Mouse (Mus musculus) kidney, adult 2 months (tissue): ENCODE measurements at regions not wholly inside any gene's neighbourhood (a gene's known extent, or its start where the extent isn't known, plus 50 kb on each side); places are given as distances from the start of the nearest gene placed in this dataset.

ENCODE experiments used
- DNase-seq: peaks from one replicate; pipeline ENCODE4 v3.0.0; 2021
- H3K27ac ChIP-seq: fragments of 200-500 bp; 2 replicates; pipeline ENCODE4 v1.5.1; 2012; ENCODE audit warnings: low read depth, low read length, control low read depth, inconsistent platforms; ENCODE audit not compliant: insufficient read depth
- H3K27me3 ChIP-seq: fragments of 200-500 bp; replicated peaks from 2 replicates; pipeline ENCODE4 v1.6.1; 2012; ENCODE audit warnings: mild to moderate bottlenecking, moderate library complexity, low read length, inconsistent platforms; ENCODE audit not compliant: control insufficient read depth, insufficient read depth
- H3K36me3 ChIP-seq: fragments of 200-500 bp; 2 replicates; pipeline ENCODE4 v1.6.1; 2012; ENCODE audit warnings: mild to moderate bottlenecking, moderate library complexity, low read length, inconsistent platforms; ENCODE audit not compliant: control insufficient read depth, insufficient read depth
- H3K4me1 ChIP-seq: fragments of 200-500 bp; 2 replicates; pipeline ENCODE4 v1.6.1; 2011; ENCODE audit warnings: low read length; ENCODE audit not compliant: control insufficient read depth, insufficient read depth
- H3K4me3 ChIP-seq: fragments of 200-500 bp; 2 replicates; pipeline ENCODE4 v1.5.1; 2011; ENCODE audit warnings: mild to moderate bottlenecking, low read depth, low read length, control low read depth; ENCODE audit not compliant: insufficient read depth
- CTCF ChIP-seq: fragments of 200-500 bp; conservative IDR thresholded peaks from 2 replicates; pipeline ENCODE4 v1.5.1; 2011; ENCODE audit warnings: low read depth, mild to moderate bottlenecking, control low read depth, low read length, moderate library complexity, mixed read lengths; ENCODE audit not compliant: insufficient read depth, insufficient read length
- POLR2A ChIP-seq: fragments of 200-500 bp; IDR thresholded peaks from one replicate; pipeline ENCODE4 v1.6.1; 2011; ENCODE audit warnings: low read depth, low read length, control low read depth
- WGBS: fragments of 180-500 bp; shearing (Covaris S2); methylation state at CpG from one replicate; pipeline ENCODE4 v1.1.7; 2018; 5-methylcytosine and 5-hydroxymethylcytosine counted together

DNA sequence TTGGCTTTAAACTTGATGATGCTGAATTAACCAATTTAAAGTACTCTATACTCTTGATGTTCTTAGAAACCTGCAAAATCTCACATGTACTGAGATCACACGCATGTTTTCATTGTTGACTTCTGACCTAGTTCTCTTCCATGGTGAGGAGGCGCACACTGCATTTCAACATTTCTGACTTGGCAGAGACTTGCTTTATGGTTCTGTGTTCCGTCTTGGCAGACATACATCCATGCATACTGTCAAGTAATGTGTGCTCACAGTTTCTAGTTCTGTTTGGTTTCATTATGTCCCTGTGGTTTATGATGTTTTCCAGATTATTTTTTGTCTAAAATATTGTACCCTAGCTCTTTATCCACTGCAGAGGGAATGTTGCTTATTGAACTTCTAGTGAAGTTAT, 198.5 kb downstream of the Gm11077 start:
- no peaks in the 10 kb centered on the region for H3K27me3 ChIP-seq
- H3K36me3 ChIP-seq = no peaks in the 10 kb centered on the region
- no peak for DNase-seq
- H3K4me3 ChIP-seq = no peak overlapping the region
- no peaks in the 10 kb centered on the region for H3K4me1 ChIP-seq
- H3K27ac ChIP-seq = no peak overlapping the region
- TF ChIP-seq CTCF (no peak), POLR2A (no peak)
- 93% methylated on average over 3 of the region's 3 CpGs for WGBS

DNA sequence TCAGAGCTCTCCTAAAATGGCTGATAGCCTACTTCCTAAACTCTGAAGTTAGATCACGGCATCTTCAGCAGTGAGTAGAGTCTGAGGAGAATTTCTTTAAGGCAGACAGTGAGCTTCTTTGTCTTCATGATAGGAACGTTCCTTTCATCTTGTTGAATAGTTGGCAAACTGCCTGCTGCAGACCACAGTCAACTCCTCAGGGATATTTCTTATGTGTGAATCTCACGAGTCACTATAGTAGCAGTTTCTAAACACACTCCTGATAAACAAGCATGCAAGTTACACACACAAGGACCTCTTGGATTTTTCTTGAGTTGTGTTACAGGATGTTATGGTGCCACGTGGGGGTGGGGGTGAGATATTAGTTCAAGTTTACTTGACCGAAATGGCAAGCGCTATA, 205.2 kb downstream of the Gm11077 start:
- Histone ChIP-seq H3K27me3 (no peaks in the 10 kb centered on the region), H3K27ac (no peak overlapping the region)
- WGBS = 79% methylated on average over 6 of the region's 6 CpGs

DNA sequence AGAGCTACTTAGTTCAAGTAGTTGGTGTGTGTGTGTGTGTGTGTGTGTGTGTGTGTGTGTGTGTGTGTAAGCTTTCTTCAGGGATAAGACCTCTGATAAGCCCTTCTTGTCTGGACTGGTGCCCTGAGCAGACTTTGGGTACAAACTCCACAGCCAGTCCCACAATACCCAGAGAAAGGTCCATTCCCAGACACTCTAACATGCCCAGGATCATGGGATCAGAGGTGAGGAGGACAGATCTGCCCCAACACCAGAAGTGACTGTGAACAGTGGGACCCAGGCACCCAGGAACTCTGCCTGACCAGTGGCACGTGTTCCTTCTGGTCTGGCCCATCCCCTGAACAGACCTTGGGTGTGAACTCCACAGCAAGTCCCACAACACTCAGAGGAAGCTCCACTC, 208.9 kb downstream of the Gm11077 start:
- Histone ChIP-seq H3K36me3 (no peaks in the 10 kb centered on the region), H3K4me3 (no peak overlapping the region), H3K4me1 (no peaks in the 10 kb centered on the region), H3K27ac (no peak overlapping the region), H3K27me3 (no peaks in the 10 kb centered on the region)
- no peak for DNase-seq
- WGBS = 83% methylated on average over 1 of the region's 1 CpGs
- no peak for TF ChIP-seq CTCF
- no peak for TF ChIP-seq POLR2A

More for the DNA sequence above, 205.2 kb downstream of the Gm11077 start:
- H3K4me3 ChIP-seq = no peak overlapping the region
- TF ChIP-seq POLR2A (no peak), CTCF (no peak)
- H3K4me1 ChIP-seq = no peaks in the 10 kb centered on the region
- no peaks in the 10 kb centered on the region for H3K36me3 ChIP-seq
- DNase-seq = no peak

DNA sequence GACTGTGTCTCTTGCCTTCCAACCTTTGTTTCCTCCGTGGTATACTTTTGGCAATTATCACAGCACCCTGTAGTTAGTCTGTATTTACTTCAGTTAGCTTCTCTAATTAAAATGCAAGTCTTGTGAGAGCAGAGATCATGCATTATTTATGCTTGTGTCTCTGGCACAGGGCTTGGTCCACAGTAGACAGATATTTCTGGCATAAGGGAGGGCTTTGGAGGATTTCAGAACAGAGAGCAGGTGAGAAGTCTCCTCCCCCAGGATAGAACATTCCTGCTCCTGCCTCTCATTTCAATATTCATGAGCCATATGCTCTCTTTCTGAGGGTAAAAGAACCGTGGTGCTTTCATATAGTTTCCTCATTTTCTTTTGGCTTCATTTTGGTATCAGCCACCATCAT, 217.6 kb downstream of the Gm11077 start:
- TF ChIP-seq CTCF (no peak), POLR2A (no peak)
- no peaks in the 10 kb centered on the region for H3K36me3 ChIP-seq
- no peak overlapping the region for H3K27ac ChIP-seq
- H3K4me3 ChIP-seq = no peak overlapping the region
- peak; percentile 8 for DNase-seq
- WGBS = 54% methylated on average over 2 of the region's 2 CpGs
- H3K4me1 ChIP-seq = no peaks in the 10 kb centered on the region
- H3K27me3 ChIP-seq = no peaks in the 10 kb centered on the region

DNA sequence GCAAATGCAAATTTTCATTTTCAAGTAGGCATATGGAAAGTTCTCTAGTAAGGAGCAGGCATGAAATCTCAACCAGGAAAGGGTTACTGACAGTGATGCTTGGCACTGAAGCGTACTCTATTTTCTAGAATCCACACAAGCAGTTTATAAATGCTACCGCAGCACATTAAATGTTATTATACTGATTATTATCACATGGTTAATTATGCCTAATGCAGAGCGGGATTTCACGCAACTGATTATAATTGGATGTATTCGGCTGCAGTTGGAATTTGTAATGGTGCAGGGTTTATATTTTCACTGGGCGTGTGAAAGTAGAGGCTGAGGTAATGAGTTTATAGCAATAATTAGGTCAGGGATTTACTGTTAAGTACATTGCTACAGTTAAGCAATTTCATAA, 221.4 kb downstream of the Gm11077 start:
- Histone ChIP-seq H3K4me3 (no peak overlapping the region), H3K27me3 (no peaks in the 10 kb centered on the region), H3K27ac (no peak overlapping the region), H3K36me3 (no peaks in the 10 kb centered on the region), H3K4me1 (no peaks in the 10 kb centered on the region)
- no peak for TF ChIP-seq CTCF
- no peak for TF ChIP-seq POLR2A
- no peak for DNase-seq
- 78% methylated on average over 6 of the region's 6 CpGs for WGBS

DNA sequence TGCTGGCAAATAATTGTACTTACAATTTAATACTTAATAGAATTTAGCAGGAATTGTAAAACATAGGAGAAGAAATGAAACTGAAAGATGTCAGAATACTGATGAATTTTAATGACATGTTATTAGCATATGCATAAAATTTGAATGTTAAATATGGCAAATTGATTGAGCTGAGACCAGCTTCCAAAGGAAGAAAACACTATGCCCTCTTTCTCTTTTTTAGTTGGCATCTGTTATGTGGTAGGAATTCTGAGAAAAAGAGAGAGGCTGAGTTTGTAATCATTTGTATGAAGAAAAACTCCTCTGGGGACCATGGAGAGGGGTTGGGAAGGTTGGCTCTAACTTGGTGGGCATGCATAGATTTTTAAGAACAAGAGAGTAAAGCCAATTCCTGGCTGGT, 224.2 kb downstream of the Gm11077 start:
- TF ChIP-seq POLR2A = no peak
- no peak for TF ChIP-seq CTCF
- DNase-seq = no peak
- Histone ChIP-seq H3K4me3 (no peak overlapping the region), H3K27me3 (no peaks in the 10 kb centered on the region), H3K27ac (no peak overlapping the region), H3K4me1 (no peaks in the 10 kb centered on the region), H3K36me3 (no peaks in the 10 kb centered on the region)

DNA sequence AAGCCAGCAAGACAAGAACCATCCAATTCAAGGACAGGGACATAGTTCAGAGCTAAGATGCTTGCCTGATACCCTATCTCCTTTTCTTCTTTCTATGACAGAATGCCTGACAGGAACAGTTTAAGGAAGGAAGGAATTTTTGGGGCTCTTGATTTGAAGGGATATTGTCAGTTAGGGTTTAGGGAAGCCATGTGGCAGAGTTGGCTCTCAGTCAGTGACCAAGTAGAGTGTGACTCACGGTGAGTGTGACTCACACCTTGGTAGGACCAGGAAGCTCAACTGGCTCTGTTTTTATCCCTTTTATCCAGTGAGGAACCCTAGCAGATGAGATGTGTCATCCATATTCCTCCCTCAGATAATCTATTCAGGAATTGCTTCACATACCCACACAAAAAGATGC, 224.6 kb downstream of the Gm11077 start:
- H3K36me3 ChIP-seq = no peaks in the 10 kb centered on the region
- TF ChIP-seq CTCF (no peak), POLR2A (no peak)
- DNase-seq = no peak
- no peaks in the 10 kb centered on the region for H3K4me1 ChIP-seq
- H3K27ac ChIP-seq = no peak overlapping the region
- no peaks in the 10 kb centered on the region for H3K27me3 ChIP-seq
- H3K4me3 ChIP-seq = no peak overlapping the region
- 85% methylated on average over 1 of the region's 1 CpGs for WGBS
